Mouse (Mus musculus) spleen, postnatal 10 days (tissue): ENCODE data around the gene Gm11569.
"Not testable (repeated sequence)": the region's sequence is repeated elsewhere in the genome, so short reads cannot be mapped to it uniquely, and the experiment has no call there.

ENCODE experiments used
- DNase-seq, 2 experiments: peaks; one replicate each; pipeline ENCODE4 v3.0.0; 2021 to 2022; ENCODE audit warnings: low spot score in 2 of 2

The Gm11569 gene

DNA sequence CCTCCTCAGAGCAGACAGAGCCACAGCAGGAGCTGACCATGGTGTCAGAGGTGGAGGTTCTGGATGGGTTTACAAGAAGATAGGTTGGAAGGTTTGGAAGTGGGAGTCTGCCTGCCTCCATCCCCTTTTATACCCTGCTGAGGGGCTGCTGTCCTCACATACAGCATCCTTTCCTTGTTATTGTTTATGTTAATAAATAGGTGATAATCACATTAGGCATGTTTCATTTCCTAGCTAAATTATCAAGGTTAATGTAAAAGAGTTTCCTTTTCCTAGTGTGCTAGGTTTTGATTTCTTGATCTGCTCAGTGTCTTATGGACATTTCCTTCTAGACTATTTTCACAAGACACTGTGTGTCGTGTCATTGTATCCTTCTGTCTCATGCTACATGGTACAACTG, at the start of gene Gm11569:
Gene Gm11569, minus strand, starts transcription at position 101 of the 400 bp plus-strand sequence.
- DNase-seq: not testable (repeated sequence)

DNA sequence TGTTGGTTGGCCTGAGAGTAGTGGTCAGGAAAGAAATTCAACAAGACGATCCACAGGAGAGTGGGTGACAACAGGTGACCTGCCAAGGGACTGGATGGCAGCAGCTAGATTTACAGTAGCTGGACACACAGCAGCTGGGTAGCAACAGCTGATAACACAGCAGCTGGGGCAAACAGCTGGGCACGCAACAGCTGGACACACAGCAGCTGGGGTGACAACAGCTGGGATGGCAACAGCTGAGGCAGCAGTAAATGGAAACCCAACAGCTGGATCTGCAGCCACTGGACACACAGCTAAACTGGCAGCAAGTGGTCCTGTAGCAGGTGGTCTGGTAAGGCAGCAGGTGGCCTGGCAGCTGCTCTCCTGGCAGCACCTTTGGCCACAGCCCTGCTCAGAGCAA, 48.0 kb upstream of the Gm11569 start:
- DNase-seq: no peak

DNA sequence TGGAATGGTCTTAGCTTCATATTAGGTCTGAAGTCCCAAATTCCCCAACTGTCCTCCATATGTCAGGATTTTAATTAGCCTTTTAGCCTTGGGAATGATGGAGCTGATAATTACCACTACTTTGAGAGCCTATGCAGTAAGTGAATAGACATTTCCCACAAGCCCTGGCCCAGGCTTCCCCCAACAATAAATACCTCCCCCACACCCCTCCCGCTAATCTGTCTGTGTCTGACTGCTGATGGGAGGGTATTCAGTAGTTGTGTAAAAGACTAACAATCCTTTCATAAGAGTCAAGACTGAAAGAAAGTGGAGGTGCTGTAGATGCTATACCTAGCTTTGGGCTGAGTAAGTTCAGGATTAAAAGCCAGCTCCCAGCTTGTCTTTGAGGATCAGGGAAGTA, 43.5 kb upstream of the Gm11569 start:
- DNase-seq: no peak

DNA sequence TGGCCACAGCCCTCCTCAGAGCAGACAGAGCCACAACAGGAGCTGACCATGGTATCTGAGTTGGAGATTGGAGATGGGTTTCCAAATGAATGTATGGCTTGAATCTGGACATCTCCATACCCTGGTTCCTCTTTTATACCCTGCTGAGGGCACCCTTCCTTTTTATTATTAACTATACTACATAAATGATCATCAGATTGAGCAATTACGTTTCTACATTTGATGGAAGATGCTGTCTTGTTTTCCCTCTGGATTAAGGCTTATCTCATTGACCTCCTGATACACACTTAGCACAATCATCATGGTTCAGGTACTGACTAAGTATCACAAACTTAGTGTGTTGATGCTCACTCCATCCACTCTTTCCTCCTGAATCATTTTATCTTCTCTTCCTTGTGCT, 39.2 kb upstream of the Gm11569 start, which contains the start of gene 2300003K06Rik:
Gene 2300003K06Rik, minus strand, starts transcription at position 101 of the 400 bp plus-strand sequence.
- DNase-seq: no peak

DNA sequence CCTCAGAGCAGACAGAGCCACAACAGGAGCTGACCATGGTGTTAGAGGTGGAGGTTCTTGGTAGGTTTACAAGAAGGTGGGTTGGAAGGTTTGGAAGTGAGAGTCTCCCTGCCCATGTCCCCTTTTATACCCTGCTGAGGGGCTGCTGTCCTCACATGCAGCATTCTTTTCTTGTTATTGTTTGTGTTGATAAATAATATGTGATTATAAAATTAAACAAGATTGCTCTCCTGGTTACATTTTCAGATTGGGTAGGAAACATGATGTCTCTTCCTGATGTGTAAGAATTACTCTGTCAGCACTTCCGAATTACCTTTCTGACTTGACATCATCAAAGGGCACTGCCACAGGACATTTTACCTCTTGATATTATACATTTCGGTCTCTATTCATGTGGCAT, 16.8 kb upstream of the Gm11569 start, which contains the start of gene Gm11564:
Gene Gm11564, minus strand, starts transcription at position 101 of the 400 bp plus-strand sequence.
- not testable (repeated sequence) for DNase-seq

DNA sequence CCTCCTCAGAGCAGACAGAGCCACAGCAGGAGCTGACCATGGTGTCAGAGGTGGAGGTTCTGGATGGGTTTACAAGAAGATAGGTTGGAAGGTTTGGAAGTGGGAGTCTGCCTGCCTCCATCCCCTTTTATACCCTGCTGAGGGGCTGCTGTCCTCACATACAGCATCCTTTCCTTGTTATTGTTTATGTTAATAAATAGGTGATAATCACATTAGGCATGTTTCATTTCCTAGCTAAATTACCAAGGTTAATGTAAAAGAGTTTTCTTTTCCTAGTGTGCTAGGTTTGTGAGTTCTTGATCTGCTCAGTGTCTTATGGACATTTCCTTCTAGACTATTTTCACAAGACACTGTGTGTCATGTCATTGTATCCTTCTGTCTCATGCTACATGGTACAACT, 11.1 kb upstream of the Gm11569 start, which contains the start of gene Krtap4-13:
Gene Krtap4-13, minus strand, starts transcription at position 101 of the 400 bp plus-strand sequence.
- not testable (repeated sequence) for DNase-seq

DNA sequence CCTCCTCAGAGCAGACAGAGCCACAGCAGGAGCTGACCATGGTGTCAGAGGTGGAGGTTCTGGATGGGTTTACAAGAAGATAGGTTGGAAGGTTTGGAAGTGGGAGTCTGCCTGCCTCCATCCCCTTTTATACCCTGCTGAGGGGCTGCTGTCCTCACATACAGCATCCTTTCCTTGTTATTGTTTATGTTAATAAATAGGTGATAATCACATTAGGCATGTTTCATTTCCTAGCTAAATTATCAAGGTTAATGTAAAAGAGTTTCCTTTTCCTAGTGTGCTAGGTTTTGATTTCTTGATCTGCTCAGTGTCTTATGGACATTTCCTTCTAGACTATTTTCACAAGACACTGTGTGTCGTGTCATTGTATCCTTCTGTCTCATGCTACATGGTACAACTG, 5.6 kb upstream of the Gm11569 start, which contains the start of gene Gm11554:
Gene Gm11554, minus strand, starts transcription at position 101 of the 400 bp plus-strand sequence.
- not testable (repeated sequence) for DNase-seq

DNA sequence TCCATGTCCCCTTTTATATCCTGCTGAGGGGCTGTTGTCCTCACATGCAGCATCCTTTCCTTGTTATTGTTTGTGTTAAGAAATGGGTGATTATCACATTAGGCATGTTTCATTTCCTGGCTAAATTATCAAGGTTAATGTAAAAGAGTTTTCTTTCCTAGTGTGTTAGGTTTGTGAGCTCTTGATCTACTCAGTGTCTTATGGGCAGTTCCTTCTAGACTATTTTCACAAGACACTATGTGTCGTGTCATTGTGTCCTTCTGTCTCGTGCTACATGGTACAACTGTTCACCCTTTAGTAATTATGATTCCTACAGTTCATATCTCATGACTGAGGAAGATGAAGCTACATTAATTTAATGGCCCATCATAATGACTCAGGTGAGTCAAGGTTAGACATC, 5.4 kb downstream of the Gm11569 start, which contains the start of gene Gm11596:
Gene Gm11596, minus strand, starts transcription at position 101 of the 400 bp plus-strand sequence.
- DNase-seq: no peak

DNA sequence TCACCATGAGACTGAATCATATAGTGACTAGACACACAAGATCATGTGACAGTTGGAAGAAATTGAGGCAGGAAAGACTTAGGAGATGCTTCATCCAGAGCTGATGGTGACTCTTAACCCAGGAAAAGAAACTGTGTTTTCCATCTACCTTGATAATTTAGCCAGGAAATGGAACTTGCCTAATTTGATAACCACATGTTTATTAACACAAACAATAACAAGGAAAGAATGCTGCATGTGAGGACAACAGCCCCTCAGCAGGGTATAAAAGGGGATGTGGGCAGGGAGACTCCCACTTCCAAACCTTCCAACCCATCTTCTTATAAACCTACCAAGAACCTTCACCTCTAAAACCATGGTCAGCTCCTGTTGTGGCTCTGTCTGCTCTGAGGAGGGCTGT, 13.8 kb downstream of the Gm11569 start, which contains the start of gene Krtap4-9:
Gene Krtap4-9, plus strand, starts transcription at position 301 of the 400 bp plus-strand sequence.
- not testable (repeated sequence) for DNase-seq

DNA sequence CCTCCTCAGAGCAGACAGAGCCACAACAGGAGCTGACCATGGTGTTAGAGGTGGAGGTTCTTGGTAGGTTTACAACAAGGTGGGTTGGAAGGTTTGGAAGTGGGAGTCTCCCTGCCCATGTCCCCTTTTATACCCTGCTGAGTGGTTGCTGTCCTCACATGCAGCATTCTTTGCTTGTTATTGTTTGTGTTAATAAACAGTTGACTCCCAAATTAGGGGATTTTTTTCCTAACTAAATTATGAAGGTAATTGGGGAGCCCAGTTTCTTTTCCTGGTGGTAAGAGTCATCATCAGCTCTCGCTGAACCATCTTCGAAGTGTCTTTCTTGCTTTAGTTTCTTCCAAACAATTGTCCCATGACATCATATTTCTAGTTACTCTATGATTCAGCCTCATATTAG, 18.1 kb downstream of the Gm11569 start, which contains the start of gene Krtap4-8:
Gene Krtap4-8, minus strand, starts transcription at position 101 of the 400 bp plus-strand sequence.
- no peak for DNase-seq

DNA sequence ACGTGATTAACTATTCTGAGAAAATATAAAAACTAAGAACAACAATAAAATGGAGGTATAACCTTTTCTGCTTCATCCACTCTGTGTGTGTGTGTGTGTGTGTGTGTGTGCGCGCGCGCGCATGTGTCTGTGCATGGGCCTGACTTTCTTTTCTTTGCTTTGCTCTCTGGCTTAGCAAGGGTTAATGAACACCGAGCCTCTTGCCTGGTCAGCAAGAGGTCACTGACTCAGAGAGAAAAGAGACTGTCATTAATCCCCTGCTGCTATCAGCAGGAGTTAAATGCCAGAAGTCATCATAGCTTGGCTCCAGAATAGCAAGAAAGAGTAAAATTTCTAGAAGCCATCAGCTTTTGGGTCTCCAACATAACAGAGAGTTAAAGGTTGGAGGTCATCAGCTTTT, 20.3 kb downstream of the Gm11569 start:
- DNase-seq: no peak

DNA sequence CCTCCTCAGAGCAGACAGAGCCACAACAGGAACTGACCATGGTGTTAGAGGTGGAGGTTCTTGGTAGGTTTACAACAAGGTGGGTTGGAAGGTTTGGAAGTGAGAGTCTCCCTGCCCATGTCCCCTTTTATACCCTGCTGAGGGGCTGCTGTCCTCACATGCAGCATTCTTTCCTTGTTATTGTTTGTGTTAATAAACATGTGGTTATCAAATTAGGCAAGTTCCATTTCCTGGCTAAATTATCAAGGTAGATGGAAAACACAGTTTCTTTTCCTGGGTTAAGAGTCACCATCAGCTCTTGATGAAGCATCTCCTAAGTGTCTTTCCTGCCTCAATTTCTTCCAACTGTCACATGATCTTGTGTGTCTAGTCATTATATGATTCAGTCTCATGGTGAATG, 25.9 kb downstream of the Gm11569 start, which contains the start of gene Gm11595:
Gene Gm11595, minus strand, starts transcription at position 101 of the 400 bp plus-strand sequence.
- not testable (repeated sequence) for DNase-seq

DNA sequence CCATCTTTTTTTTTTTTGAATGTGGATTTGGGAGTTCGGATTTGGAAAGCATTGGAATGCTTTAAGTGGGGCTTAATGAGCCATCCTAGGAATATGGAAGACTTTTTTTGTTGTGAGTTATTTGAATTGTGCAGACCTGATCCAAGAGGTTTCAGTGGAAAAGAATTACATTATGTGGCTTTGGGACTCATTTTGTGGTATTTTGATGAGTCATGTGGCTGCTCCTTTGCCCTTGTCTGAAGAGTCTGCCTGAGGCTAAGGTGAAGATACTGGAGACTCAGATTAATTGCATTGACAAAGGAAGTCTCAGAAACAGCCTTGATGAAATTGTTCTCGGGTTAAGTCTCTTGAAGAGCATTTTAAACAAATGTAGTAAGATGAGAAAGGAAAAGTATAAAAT, 30.3 kb downstream of the Gm11569 start:
- no peak for DNase-seq

DNA sequence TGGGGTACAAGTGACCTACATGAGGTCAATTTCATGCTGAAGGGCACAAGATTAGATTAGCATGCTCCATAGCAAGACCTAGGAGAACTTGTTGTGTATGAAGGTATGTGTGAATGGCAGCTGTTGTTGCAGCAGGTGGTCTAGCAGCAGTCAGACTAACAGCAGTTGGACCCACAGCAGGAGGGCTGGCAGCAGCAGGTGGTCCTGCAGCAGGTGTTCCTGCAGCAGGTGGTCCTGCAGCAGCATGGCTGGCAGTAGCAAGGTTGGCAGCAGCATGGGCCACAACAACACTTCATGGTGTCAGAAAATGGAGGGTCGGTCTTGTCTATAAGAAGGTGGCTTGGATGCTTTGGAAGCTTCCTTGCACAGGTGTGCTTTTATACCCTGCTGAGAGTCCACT, 39.9 kb downstream of the Gm11569 start:
- DNase-seq: no peak
